Mouse (Mus musculus) CH12.LX (cell line): ENCODE measurements around the gene Neb. TPM values are rescaled to one million over a fixed set of nuclear protein-coding genes. Genes with fewer than 3 reads are reported as not detected.

ENCODE experiments used
- DNase-seq: peaks from one replicate; pipeline ENCODE4 v3.0.0-alpha.2; 2013; ENCODE audit errors: extremely low read depth
- H3K27ac ChIP-seq: 2 replicates; pipeline ENCODE4 v1.5.1; 2012; ENCODE audit warnings: low read depth, mild to moderate bottlenecking, control low read depth, moderate library complexity; ENCODE audit not compliant: insufficient read depth
- H3K27me3 ChIP-seq: replicated peaks from 2 replicates; pipeline ENCODE3; 2012; ENCODE audit warnings: inconsistent platforms
- H3K36me3 ChIP-seq, 2 experiments: replicated peaks in 1 of 2; 2 replicates each; pipeline versions ENCODE3 to v1.6.1; 2012; ENCODE audit warnings: inconsistent platforms in 1 of 2, low read length in 1 of 2, mild to moderate bottlenecking in 1 of 2, mixed read lengths in 1 of 2, moderate library complexity in 1 of 2; ENCODE audit not compliant: control insufficient read depth in 1 of 2, insufficient read depth in 1 of 2
- H3K4me1 ChIP-seq, 2 experiments: 2 replicates each; pipeline ENCODE4 v1.6.1; 2012; ENCODE audit warnings: inconsistent platforms in 1 of 2, moderate library complexity in 1 of 2; ENCODE audit not compliant: insufficient read depth in 2 of 2, control insufficient read depth in 1 of 2
- H3K4me2 ChIP-seq: 2 replicates; pipeline ENCODE4 v1.6.1; 2012; ENCODE audit warnings: low read depth, mild to moderate bottlenecking, control low read depth; ENCODE audit not compliant: poor library complexity, insufficient read depth, severe bottlenecking
- H3K4me3 ChIP-seq, 3 experiments: fragments of 150-350 bp in 1 of 3; sonication (generic) in 1 of 3; replicated peaks in 1 of 3; 2 replicates each; pipeline versions ENCODE3 to v1.5.1; 2011 to 2012; ENCODE audit warnings: low read depth in 2 of 3, low read length in 2 of 3, mild to moderate bottlenecking in 2 of 3, moderate library complexity in 2 of 3, control low read depth in 1 of 3, improper control_type of control experiment in 1 of 3, inconsistent platforms in 1 of 3, mixed read lengths in 1 of 3; ENCODE audit not compliant: poor library complexity in 1 of 3
- H3K79me2 ChIP-seq: replicated peaks from 2 replicates; pipeline ENCODE4 v1.6.1; 2012; ENCODE audit warnings: mild to moderate bottlenecking, moderate library complexity; ENCODE audit not compliant: control insufficient read depth, poor library complexity, insufficient read depth, severe bottlenecking; ENCODE audit errors: extremely low read depth
- H3K9ac ChIP-seq: 2 replicates; pipeline ENCODE4 v1.6.1; 2012; ENCODE audit warnings: low read depth, mild to moderate bottlenecking, control low read depth, moderate library complexity; ENCODE audit not compliant: insufficient read depth
- H3K9me3 ChIP-seq: replicated peaks from 2 replicates; pipeline ENCODE3; 2012; ENCODE audit warnings: low read length, inconsistent platforms, mixed read lengths
- CTCF ChIP-seq, 2 experiments: IDR thresholded peaks in 1 of 2; conservative IDR thresholded peaks in 1 of 2; 2 replicates each; pipeline ENCODE4 v1.5.1; 2011 to 2012; ENCODE audit warnings: low read depth in 2 of 2, low read length in 2 of 2, improper control_type of control experiment in 1 of 2, inconsistent platforms in 1 of 2, mild to moderate bottlenecking in 1 of 2, moderate library complexity in 1 of 2
- ELF1 ChIP-seq: IDR thresholded peaks from 2 replicates; pipeline ENCODE4 v1.6.1; 2014; ENCODE audit warnings: low read depth, mild to moderate bottlenecking, inconsistent platforms, low read length, improper control_type of control experiment
- HCFC1 ChIP-seq: IDR thresholded peaks from 2 replicates; pipeline ENCODE4 v1.6.1; 2012; ENCODE audit warnings: low read depth, mild to moderate bottlenecking, inconsistent platforms, low read length, improper control_type of control experiment
- IRF4 ChIP-seq: IDR thresholded peaks from 2 replicates; pipeline ENCODE4 v1.6.1; 2014; ENCODE audit warnings: low read depth, mild to moderate bottlenecking, inconsistent platforms, low read length, improper control_type of control experiment
- JUN ChIP-seq: IDR thresholded peaks from 2 replicates; pipeline ENCODE4 v1.6.1; 2011; ENCODE audit warnings: low read depth, mild to moderate bottlenecking, low read length, improper control_type of control experiment, moderate library complexity; ENCODE audit not compliant: insufficient read depth
- JUND ChIP-seq: conservative IDR thresholded peaks from 2 replicates; pipeline ENCODE4 v1.6.1; 2011; ENCODE audit warnings: low read depth, low read length, improper control_type of control experiment
- MAFK ChIP-seq: IDR thresholded peaks from 2 replicates; pipeline ENCODE4 v1.6.1; 2011; ENCODE audit warnings: low read length, improper control_type of control experiment; ENCODE audit not compliant: insufficient replicate concordance
- MAZ ChIP-seq: IDR thresholded peaks from 2 replicates; pipeline ENCODE4 v1.6.1; 2012; ENCODE audit warnings: low read depth, mild to moderate bottlenecking, inconsistent platforms, low read length, improper control_type of control experiment, moderate library complexity
- NELFE ChIP-seq: IDR thresholded peaks from 2 replicates; pipeline ENCODE4 v1.6.1; 2011; ENCODE audit warnings: low read depth, low read length, improper control_type of control experiment
- RCOR1 ChIP-seq: conservative IDR thresholded peaks from 2 replicates; pipeline ENCODE4 v1.6.1; 2012; ENCODE audit warnings: low read depth, mild to moderate bottlenecking, inconsistent platforms, low read length, improper control_type of control experiment
- SIN3A ChIP-seq: IDR thresholded peaks from 2 replicates; pipeline ENCODE4 v1.6.1; 2012; ENCODE audit warnings: low read length, improper control_type of control experiment, inconsistent platforms
- SMC3 ChIP-seq: IDR thresholded peaks from 2 replicates; pipeline ENCODE4 v1.6.1; 2011; ENCODE audit warnings: low read depth, low read length, improper control_type of control experiment
- TBP ChIP-seq: conservative IDR thresholded peaks from 2 replicates; pipeline ENCODE4 v1.6.1; 2011; ENCODE audit warnings: low read depth, low read length, improper control_type of control experiment
- USF1 ChIP-seq: IDR thresholded peaks from 2 replicates; pipeline ENCODE4 v1.6.1; 2014; ENCODE audit warnings: low read depth, mild to moderate bottlenecking, inconsistent platforms, low read length, improper control_type of control experiment
- USF2 ChIP-seq: conservative IDR thresholded peaks from 2 replicates; pipeline ENCODE4 v1.6.1; 2011; ENCODE audit warnings: low read depth, low read length, improper control_type of control experiment
- ZC3H11A ChIP-seq: IDR thresholded peaks from 2 replicates; pipeline ENCODE4 v1.6.1; 2012; ENCODE audit warnings: low read depth, mild to moderate bottlenecking, inconsistent platforms, low read length, improper control_type of control experiment
- ZKSCAN1 ChIP-seq: IDR thresholded peaks from 2 replicates; pipeline ENCODE4 v1.6.1; 2012; ENCODE audit warnings: low read depth, inconsistent platforms, low read length, improper control_type of control experiment, borderline replicate concordance
- ZMIZ1 ChIP-seq: IDR thresholded peaks from 2 replicates; pipeline ENCODE4 v1.6.1; 2012; ENCODE audit warnings: low read depth, mild to moderate bottlenecking, inconsistent platforms, low read length, improper control_type of control experiment
- ZNF384 ChIP-seq: IDR thresholded peaks from 2 replicates; pipeline ENCODE4 v1.6.1; 2012; ENCODE audit warnings: low read depth, low read length, improper control_type of control experiment, inconsistent platforms
- dilution Hi-C: fragments of 300-500 bp; cut with MboI; formaldehyde crosslinking; loops from 2 replicates; pipeline ENCODE4 v1.14.3; 2020; ENCODE audit warnings: low sequenced_read_pairs; ENCODE audit not compliant: extremely low pct_unique_long_range_greater_than_20kb, extremely low pct_ligation_motif_present
- in situ Hi-C: fragments of 300-500 bp; cut with MboI; formaldehyde crosslinking; loops from 3 replicates; pipeline ENCODE4 v1.14.3; 2019; ENCODE audit warnings: low sequenced_read_pairs, low pct_ligation_motif_present, low pct_unique_long_range_greater_than_20kb, mixed read lengths
- polyA plus RNA-seq: library from polyadenylated mRNA; unstranded; fragments of >175 nt; gene quantifications from 2 replicates; pipeline ENCODE4 v1.2.1, GENCODE M21; 2012; ENCODE audit warnings: low read depth; ENCODE audit not compliant: insufficient read length
- total RNA-seq, 2 experiments: library from RNA; depleted of rRNA; stranded (reverse); fragments of 300-350 nt in 1 of 2; fragments of >200 nt in 1 of 2; gene quantifications; 2 replicates each; pipeline ENCODE4 v1.2.3; 2012 to 2014

Neb gene
- total and polyA plus RNA-seq, 3 experiments, result 1.5 to 1.8 (median 1.7) TPM

DNA sequence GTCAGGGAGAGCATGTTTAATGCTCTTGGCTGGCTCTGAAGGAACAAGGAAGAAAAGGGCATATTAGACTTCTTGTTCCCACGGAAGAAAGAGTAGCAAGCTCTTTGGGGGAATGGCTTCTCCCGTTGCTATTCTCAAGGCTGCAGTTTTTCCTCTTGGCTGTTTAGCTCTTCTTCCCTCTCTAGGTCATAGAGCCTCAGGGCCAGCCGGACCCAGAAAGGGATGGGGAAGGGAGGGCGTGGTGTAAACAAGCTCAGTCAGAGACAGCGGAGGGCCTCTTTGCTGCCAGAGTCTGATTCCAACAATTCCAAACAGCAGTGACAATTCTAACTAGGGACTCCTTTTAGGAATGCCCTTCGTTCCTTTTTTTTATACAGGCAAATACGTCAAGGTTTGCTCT, 7.8 kb upstream of the Neb start:
- Histone ChIP-seq H3K4me3 (no peak overlapping the region), H3K36me3 (no peaks in the 10 kb centered on the region), H3K27me3 (no peaks in the 10 kb centered on the region), H3K4me1 (peaks cover 3 to 15% of the 10 kb centered on the region in 2 experiments; a peak in 2 of 4 replicates), H3K9ac (no peak overlapping the region), H3K79me2 (no peaks in the 10 kb centered on the region), H3K9me3 (no peaks in the 10 kb centered on the region), H3K4me2 (no peak overlapping the region), H3K27ac (no peak overlapping the region)
- no peak for DNase-seq
- in situ Hi-C loops, result no loop called here
- TF ChIP-seq SMC3 (no peak), ELF1 (no peak), RCOR1 (no peak), MAFK (no peak), ZNF384 (no peak), JUND (no peak)
- dilution Hi-C loops, result no loop called here

DNA sequence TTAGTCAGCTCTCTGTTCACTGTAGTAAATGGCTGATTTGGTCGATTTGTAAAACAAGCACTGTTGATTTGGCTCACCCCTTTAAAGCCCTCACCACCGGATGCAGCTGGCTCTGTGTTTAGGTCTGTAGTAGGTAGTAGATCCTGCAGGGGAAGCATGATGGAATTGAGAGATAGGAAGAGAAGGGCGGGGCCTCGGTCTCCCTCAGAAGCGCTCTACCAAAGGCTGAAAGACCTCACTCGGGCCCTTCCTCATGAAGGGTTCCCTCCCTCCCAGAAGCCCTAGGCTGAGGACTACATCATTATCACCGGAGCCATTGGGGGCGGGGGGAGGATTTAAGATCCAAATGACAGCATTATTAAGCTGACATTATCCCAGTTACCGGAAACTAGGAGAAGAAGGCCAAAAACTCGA, 581 bp upstream of the Neb start:
- no peak overlapping the region for H3K4me2 ChIP-seq
- no peak overlapping the region for H3K27ac ChIP-seq
- no peak overlapping the region for H3K9ac ChIP-seq
- no peak for DNase-seq
- no peaks in the 10 kb centered on the region for H3K27me3 ChIP-seq
- no peaks in the 10 kb centered on the region for H3K79me2 ChIP-seq
- no peak for TF ChIP-seq CTCF (conservative IDR thresholded peaks at IDR 0.05 in 1 of 2, IDR thresholded peaks at IDR 0.05 in 1 of 2; ENCODE audit: low read depth in 2 of 2, low read length in 2 of 2)
- no peak for TF ChIP-seq ZC3H11A
- TF ChIP-seq ELF1, result no peak
- no peak for TF ChIP-seq IRF4
- TF ChIP-seq USF2, result no peak
- TF ChIP-seq ZMIZ1, result no peak
- TF ChIP-seq TBP, result no peak
- TF ChIP-seq ZNF384, result no peak
- no peak for TF ChIP-seq SIN3A
- no peak for TF ChIP-seq MAZ
- no peak for TF ChIP-seq RCOR1
- TF ChIP-seq ZKSCAN1, result no peak
- no peak for TF ChIP-seq MAFK
- no peak for TF ChIP-seq HCFC1
- TF ChIP-seq JUN, result no peak
- TF ChIP-seq NELFE, result no peak
- no peak for TF ChIP-seq USF1
- TF ChIP-seq, all 38 proteins: peak for 0
- Histone ChIP-seq H3K36me3 (no peaks in the 10 kb centered on the region), H3K9me3 (no peaks in the 10 kb centered on the region), H3K4me1 (no peaks in the 10 kb centered on the region), H3K4me3 (no peak overlapping the region)
- in situ Hi-C loops, result loop anchor here (10.0 kb wide), 1 partner anchor 54 kb away; no protein-coding TSS in a partner anchor
- dilution Hi-C loops, result no loop called here
